Mouse (Mus musculus): ENCODE measurements around the gene Mindy1.

- no peak for TF ChIP-seq CTCF (conservative IDR thresholded peaks at IDR 0.05 in 1 of 2, IDR thresholded peaks at IDR 0.05 in 1 of 2; ENCODE audit: low read depth in 2 of 2, low read length in 2 of 2)
- TF ChIP-seq POLR2AphosphoS2 (IDR thresholded peaks at IDR 0.05; ENCODE audit: low read depth, low read length) = no peak
- no peak; the same call in 1 of the 2 replicates for TF ChIP-seq UBTF (IDR thresholded peaks at IDR 0.05; ENCODE audit: low read depth, low read length)
- no peak for TF ChIP-seq EP300 (IDR thresholded peaks at IDR 0.05; ENCODE audit: low read length)
- no peak for TF ChIP-seq ZNF384 (IDR thresholded peaks at IDR 0.05; ENCODE audit: low read depth, low read length)
- no peak for TF ChIP-seq ELF1 (IDR thresholded peaks at IDR 0.05; ENCODE audit: low read depth, low read length)
- no peak for TF ChIP-seq POLR2A (IDR thresholded peaks at IDR 0.05; ENCODE audit: low read depth, low read length)
Measured at GRCm38 (mm10) chr3:95315844-95316550, 34.9 kb downstream of the Mindy1 start.
